Mouse (Mus musculus) intestine, postnatal 0 days (tissue): ENCODE results near the gene Zfc3h1. TPM values are rescaled to one million over a fixed set of nuclear protein-coding genes. Genes with fewer than 3 reads are reported as not detected.
A peak's percentile ranks its signal among the peaks of the same experiment; 100 is the strongest.

Source experiments
- ATAC-seq: fragments of 200-750 bp; cut with Nextera tagmentation; 2 replicates; pipeline ENCODE4 v1.8.0; 2017; ENCODE audit warnings: mild to moderate bottlenecking, moderate TSS enrichment, moderate library complexity
- H3K27ac ChIP-seq: fragments of 300-500 bp; sonication (generic); 2 replicates; pipeline ENCODE4 v1.5.1; 2014; ENCODE audit warnings: mild to moderate bottlenecking, low read depth, low read length, moderate library complexity
- H3K27me3 ChIP-seq: fragments of 300-500 bp; sonication (generic); replicated peaks from 2 replicates; pipeline ENCODE4 v1.6.1; 2014; ENCODE audit warnings: low read length, mixed read lengths; ENCODE audit not compliant: control insufficient read depth, insufficient read depth
- H3K36me3 ChIP-seq: fragments of 300-500 bp; sonication (generic); 2 replicates; pipeline ENCODE4 v1.6.1; 2014; ENCODE audit warnings: mild to moderate bottlenecking, moderate library complexity; ENCODE audit not compliant: control insufficient read depth, insufficient read depth
- H3K4me1 ChIP-seq: fragments of 300-500 bp; sonication (generic); replicated peaks from 2 replicates; pipeline ENCODE4 v1.6.1; 2014; ENCODE audit warnings: antibody characterized with exemption, low read length, mixed read lengths; ENCODE audit not compliant: control insufficient read depth, insufficient read depth
- H3K4me2 ChIP-seq: fragments of 300-500 bp; sonication (generic); replicated peaks from 2 replicates; pipeline ENCODE4 v1.6.1; 2014; ENCODE audit warnings: low read depth, mild to moderate bottlenecking, moderate library complexity
- H3K4me3 ChIP-seq: fragments of 300-500 bp; sonication (generic); 2 replicates; pipeline ENCODE4 v1.5.1; 2014; ENCODE audit warnings: low read depth, low read length
- H3K9ac ChIP-seq: fragments of 300-500 bp; sonication (generic); 2 replicates; pipeline ENCODE4 v1.6.1; 2014; ENCODE audit warnings: mild to moderate bottlenecking, low read depth, low read length
- H3K9me3 ChIP-seq: fragments of 300-500 bp; sonication (generic); 2 replicates; pipeline ENCODE4 v1.6.1; 2016; ENCODE audit warnings: mixed run types; ENCODE audit not compliant: control insufficient read depth
- CTCF ChIP-seq: sonication (generic); IDR thresholded peaks from 2 replicates; pipeline ENCODE4 v1.5.1; 2016; ENCODE audit warnings: low read depth, mild to moderate bottlenecking, control low read depth, antibody characterized with exemption, moderate library complexity
- WGBS: fragments of 180-500 bp; shearing (Covaris S2); extraction: QIAGEN DNeasy Blood & Tissue Kit; methylation state at CpG from one replicate; pipeline ENCODE4 v1.1.7; 2014; 5-methylcytosine and 5-hydroxymethylcytosine counted together
- polyA plus RNA-seq: library from polyadenylated mRNA; unstranded; fragments of >200 nt; fragmentation: Nextera tagmentation; extraction: Ambion mirVana; gene quantifications from 2 replicates; pipeline ENCODE4 v1.2.1, GENCODE M21; 2015

The Zfc3h1 gene
- polyA plus RNA-seq, 1 experiment from 2014 or later = 11.5 TPM

DNA sequence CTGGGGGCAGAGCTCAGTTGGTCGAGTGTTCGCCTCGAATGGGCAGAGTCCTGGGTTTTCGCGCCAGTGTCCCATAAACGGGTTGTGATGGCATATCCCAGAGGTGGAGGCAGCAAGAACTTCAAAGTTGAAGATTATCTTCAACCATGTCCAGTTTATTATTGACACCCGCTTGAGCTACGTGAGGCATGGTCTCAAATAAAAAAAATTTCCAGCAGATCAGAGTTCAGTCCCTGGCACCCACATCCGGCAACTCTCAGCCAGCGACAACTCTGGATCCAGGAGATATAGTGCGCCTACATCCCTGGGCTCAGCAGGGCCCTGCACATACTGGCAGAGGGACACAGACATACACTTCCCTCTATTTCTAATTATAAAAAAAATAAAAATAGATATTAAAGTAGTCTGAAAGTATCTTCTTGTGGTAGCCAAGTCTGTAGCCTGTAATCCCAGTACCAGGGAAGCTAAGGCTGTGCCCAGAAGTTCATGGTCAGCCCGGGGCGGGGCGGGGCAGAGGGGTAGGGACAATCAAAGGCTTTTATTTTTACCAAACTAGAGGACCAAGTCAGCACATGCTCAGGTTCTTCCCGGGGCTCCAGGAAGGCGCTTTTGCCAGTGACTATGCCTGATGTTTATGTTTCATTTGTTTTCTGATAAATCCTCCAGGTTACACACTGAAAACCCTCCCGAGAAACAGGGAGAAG, 26.4 kb upstream of the Zfc3h1 start:
- no peaks in the 10 kb centered on the region for H3K9me3 ChIP-seq
- no peak for ATAC-seq
- TF ChIP-seq CTCF = no peak
- peaks cover 9% of the 10 kb centered on the region for H3K36me3 ChIP-seq
- H3K9ac ChIP-seq = no peak overlapping the region
- H3K27me3 ChIP-seq = no peaks in the 10 kb centered on the region
- peak overlapping the region; percentile 65 for H3K27ac ChIP-seq
- WGBS = 83% methylated on average over 17 of the region's 17 CpGs
- H3K4me2 ChIP-seq = peak overlapping the region; percentile 25
- no peaks in the 10 kb centered on the region for H3K4me1 ChIP-seq
- H3K4me3 ChIP-seq = no peak overlapping the region

DNA sequence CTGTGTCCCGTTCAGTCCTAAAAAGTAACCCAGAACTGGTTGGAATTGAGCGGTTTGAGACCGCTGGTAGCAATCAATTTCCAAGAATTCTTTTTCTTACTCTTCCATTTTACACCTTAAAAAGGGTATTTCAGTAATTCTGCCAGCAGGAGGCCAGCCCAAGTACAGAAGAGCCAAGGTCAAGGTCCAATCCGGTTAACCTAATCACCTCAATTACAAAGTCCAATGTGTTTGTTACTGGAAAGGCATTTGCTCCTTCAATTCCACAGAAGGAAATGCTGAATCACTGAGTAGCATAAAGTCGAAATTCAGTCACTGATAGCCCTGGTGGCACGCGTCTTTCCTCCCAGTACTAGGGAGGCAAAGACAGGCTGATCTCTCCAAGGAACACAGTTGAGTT, 25.7 kb upstream of the Zfc3h1 start:
- Histone ChIP-seq H3K27me3 (no peaks in the 10 kb centered on the region), H3K9ac (no peak overlapping the region), H3K4me2 (peak overlapping the region; percentile 25; the same call in 1 of the 2 replicates), H3K9me3 (no peaks in the 10 kb centered on the region), H3K4me1 (no peaks in the 10 kb centered on the region), H3K27ac (peak overlapping the region; percentile 65), H3K4me3 (no peak overlapping the region), H3K36me3 (peaks cover 9% of the 10 kb centered on the region)
- peak; percentile 66 for TF ChIP-seq CTCF
- peak; percentile 44 for ATAC-seq
- 55% methylated on average over 7 of the region's 7 CpGs for WGBS

DNA sequence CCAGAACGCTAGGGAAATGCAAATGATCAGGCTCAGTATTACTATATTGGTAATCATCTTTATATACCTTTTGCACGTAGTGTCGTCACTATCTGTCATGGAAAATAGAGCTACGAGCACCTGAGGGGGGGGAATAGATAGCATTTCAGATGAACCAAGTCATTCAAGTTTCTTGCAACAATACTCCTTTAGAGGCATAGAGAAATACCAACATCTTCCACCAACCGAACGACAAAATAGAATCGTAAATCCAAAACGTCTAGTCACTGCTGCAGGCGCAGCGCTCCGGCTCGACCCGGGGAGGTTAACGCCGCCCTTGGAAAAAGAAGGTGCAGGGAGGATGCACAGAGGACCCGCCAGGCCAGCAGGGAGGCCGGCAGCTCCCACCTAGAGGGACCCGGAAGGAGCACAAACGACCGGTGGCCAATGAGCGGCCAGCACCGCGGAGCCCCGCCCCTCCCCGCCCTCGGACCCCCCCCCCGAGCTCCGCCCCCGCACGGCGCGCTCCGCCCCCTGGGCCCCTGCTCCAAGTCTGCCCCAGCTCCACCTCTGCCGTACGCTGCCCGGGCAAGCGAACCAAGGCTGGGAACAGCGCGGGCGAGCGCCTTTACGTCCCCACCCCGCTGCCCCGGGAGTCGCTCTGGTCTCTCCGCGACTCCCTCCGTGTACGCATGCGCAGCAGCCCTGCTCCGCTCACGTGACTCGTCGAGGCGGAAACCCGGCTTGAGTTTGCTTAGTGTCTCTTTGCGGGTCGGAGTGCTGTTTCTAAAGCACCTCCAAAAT, 22.7 kb upstream of the Zfc3h1 start, which contains the start of gene Tmem19:
TSS of gene Tmem19 (minus strand) at position 662 of the 783 bp plus-strand sequence.
- peak; percentile 5; the same call in 1 of the 2 replicates for TF ChIP-seq CTCF
- H3K4me2 ChIP-seq = peak within 1 kb of the TSS; percentile 75
- no peaks in the 10 kb centered on the region for H3K27me3 ChIP-seq
- H3K9ac ChIP-seq = peak within 1 kb of the TSS; percentile 51
- H3K4me3 ChIP-seq = peak within 1 kb of the TSS; percentile 45
- peak; percentile 99 for ATAC-seq
- H3K27ac ChIP-seq = peak within 1 kb of the TSS; percentile 92
- H3K36me3 ChIP-seq = peaks cover 4% of the 10 kb centered on the region
- no peaks in the 10 kb centered on the region for H3K4me1 ChIP-seq
- H3K9me3 ChIP-seq = no peaks in the 10 kb centered on the region
- WGBS = under 1% methylated on average over 53 of the region's 58 CpGs

DNA sequence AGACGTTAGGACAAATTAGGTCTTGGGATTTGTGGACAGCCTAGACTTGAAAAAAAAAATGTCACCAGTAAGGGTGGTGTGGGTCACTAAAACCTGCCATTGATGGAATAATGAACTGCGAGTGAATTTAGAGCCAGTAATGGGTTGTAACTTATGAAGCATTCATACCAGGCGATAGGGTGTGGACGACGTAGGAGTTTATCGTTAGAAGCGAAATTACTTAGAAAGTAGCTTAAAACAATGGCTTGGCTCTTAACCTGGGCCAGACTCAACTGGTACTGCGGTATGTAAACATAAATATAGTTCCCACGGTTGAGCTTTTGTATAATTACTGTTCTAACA, 22.2 kb upstream of the Zfc3h1 start:
- Histone ChIP-seq H3K9me3 (no peaks in the 10 kb centered on the region), H3K4me1 (no peaks in the 10 kb centered on the region), H3K27ac (peak overlapping the region; percentile 92), H3K9ac (peak overlapping the region; percentile 51), H3K36me3 (no peaks in the 10 kb centered on the region; the same call in 1 of the 2 replicates), H3K4me3 (peak overlapping the region; percentile 45), H3K27me3 (no peaks in the 10 kb centered on the region), H3K4me2 (peak overlapping the region; percentile 75)
- peak; percentile 29 for ATAC-seq
- no peak for TF ChIP-seq CTCF
- WGBS = 5% methylated on average over 9 of the region's 9 CpGs

DNA sequence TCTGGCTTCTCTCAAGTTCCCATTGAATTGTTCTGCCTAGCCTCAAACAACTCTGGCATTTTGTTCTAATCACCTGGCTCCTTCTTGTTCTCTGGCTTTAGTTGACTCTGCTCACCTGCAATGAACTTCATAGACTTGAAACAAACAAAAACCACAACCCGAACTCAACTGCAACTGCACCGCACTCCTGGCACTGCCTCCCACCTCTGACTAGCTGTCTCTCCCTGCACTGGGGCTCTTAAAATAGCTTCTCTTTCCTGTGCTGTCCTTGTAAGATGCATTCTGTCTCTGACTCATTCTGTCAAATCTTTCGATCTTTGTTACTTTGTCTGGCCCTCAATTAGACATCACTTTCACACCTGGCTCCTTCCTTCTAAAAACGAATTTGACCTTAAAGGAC, 21.6 kb upstream of the Zfc3h1 start:
- no peak for ATAC-seq
- WGBS = 76% methylated on average over 4 of the region's 4 CpGs
- no peak overlapping the region for H3K4me3 ChIP-seq
- TF ChIP-seq CTCF = no peak
- no peaks in the 10 kb centered on the region for H3K9me3 ChIP-seq
- peak overlapping the region; percentile 75 for H3K4me2 ChIP-seq
- no peaks in the 10 kb centered on the region; the same call in 1 of the 2 replicates for H3K36me3 ChIP-seq
- no peaks in the 10 kb centered on the region for H3K27me3 ChIP-seq
- no peaks in the 10 kb centered on the region for H3K4me1 ChIP-seq
- H3K27ac ChIP-seq = peak overlapping the region; percentile 92; the same call in 1 of the 2 replicates
- H3K9ac ChIP-seq = no peak overlapping the region

DNA sequence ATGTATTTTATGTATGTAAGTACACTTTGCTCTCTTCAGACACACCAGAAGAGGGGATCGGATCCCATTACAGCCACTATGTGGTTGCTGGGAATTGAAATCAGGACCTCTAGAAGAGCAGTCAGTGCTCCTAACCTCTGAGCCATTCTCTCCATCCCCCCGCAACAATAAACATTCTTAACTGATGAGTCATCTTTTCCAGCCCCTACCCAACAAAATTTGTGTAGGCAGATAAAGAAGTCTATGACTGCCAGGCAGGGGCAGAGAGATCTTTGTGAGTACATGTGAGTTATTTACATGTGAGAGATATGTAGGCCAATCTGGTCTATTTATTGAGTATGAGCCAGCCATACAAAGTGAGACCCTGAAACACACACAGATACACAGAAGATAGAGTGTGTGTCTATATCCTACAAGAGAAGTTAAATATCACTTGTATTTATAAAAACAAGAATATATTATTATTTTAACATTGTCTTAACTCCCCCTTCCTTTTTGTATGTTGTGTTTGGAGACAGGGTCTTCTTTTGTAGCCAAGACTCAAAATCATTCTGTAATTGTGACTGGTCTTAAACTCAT, 3.2 kb upstream of the Zfc3h1 start:
- Histone ChIP-seq H3K27ac (no peak overlapping the region), H3K4me1 (no peaks in the 10 kb centered on the region; the same call in 1 of the 2 replicates), H3K27me3 (no peaks in the 10 kb centered on the region), H3K9ac (no peak overlapping the region), H3K4me3 (no peak overlapping the region), H3K36me3 (no peaks in the 10 kb centered on the region), H3K9me3 (no peaks in the 10 kb centered on the region), H3K4me2 (no peak overlapping the region)
- ATAC-seq = no peak
- no peak for TF ChIP-seq CTCF
- 82% methylated on average over 2 of the region's 2 CpGs for WGBS
